ENCODE assay signal across 8 mouse cellular contexts in genomic region chr2:153015804-153016203, GRCm38 (mm10). TPM values are rescaled to one million over a fixed set of nuclear protein-coding genes. Genes with fewer than 3 reads are reported as not detected.
DNase-seq lines count a peak whose midpoint lies in the region; ATAC-seq and TF ChIP-seq lines count a peak whose summit lies in the region.

No protein-coding gene starts in this region.

- no peak for TF ChIP-seq CTCF in kidney, adult 2 months (conservative IDR thresholded peaks at IDR 0.05; ENCODE audit: insufficient read depth, insufficient read length, low read depth, low read length)

- DNase-seq in kidney, postnatal 4 days: peak; percentile 24 to 35
- DNase-seq in kidney, adult 2 months: no peak
- peak; percentile 78 for DNase-seq in brain, adult 2 months (ENCODE audit: low read depth, low spot score)
- peak; percentile 86 to 88 for DNase-seq in cerebellum, postnatal 14 days
- DNase-seq in adrenal gland, adult 8-10 months: no peak
- no peak for DNase-seq in left cerebral cortex, adult 11 months (ENCODE audit: low spot score)
- no peak for DNase-seq in spleen, postnatal 10 days (ENCODE audit: low spot score in 2 of 2)

- H3K9me3 ChIP-seq in intestine, embryonic 15.5 days: no peaks in the 10 kb centered on the region

- 35% methylated on average over 8 of the region's 8 CpGs for whole genome bisulfite sequencing in kidney, adult 2 months
- WGBS in intestine, embryonic 15.5 days: 37% methylated on average over 8 of the region's 8 CpGs

- no peaks in the 10 kb centered on the region for H3K36me3 ChIP-seq in kidney, adult 2 months (ENCODE audit: control insufficient read depth, insufficient read depth, low read length)
- H3K36me3 ChIP-seq in intestine, embryonic 15.5 days: no peaks in the 10 kb centered on the region

- TF ChIP-seq POLR2A in kidney, adult 2 months (IDR thresholded peaks at IDR 0.05; ENCODE audit: low read depth, low read length): no peak

- peak overlapping the region; percentile 81 for H3K4me2 ChIP-seq in intestine, embryonic 15.5 days (replicated peaks)

- no peak overlapping the region for H3K4me3 ChIP-seq in kidney, adult 2 months (ENCODE audit: insufficient read depth, low read depth, low read length)
- no peak overlapping the region for H3K4me3 ChIP-seq in intestine, embryonic 15.5 days (replicated peaks)

- H3K27ac ChIP-seq in kidney, adult 2 months (ENCODE audit: insufficient read depth, low read depth, low read length): no peak overlapping the region
- H3K27ac ChIP-seq in intestine, embryonic 15.5 days: no peak overlapping the region

- H3K9ac ChIP-seq in intestine, embryonic 15.5 days: no peak overlapping the region

- peaks cover 4% of the 10 kb centered on the region for H3K4me1 ChIP-seq in kidney, adult 2 months (ENCODE audit: control insufficient read depth, insufficient read depth, low read length)
- peaks cover 9% of the 10 kb centered on the region for H3K4me1 ChIP-seq in intestine, embryonic 15.5 days (replicated peaks)

- no peak for ATAC-seq in intestine, embryonic 15.5 days

- H3K27me3 ChIP-seq in kidney, adult 2 months (replicated peaks; ENCODE audit: control insufficient read depth, insufficient read depth, low read length): no peaks in the 10 kb centered on the region
- H3K27me3 ChIP-seq in intestine, embryonic 15.5 days (replicated peaks): no peaks in the 10 kb centered on the region; the same call in 1 of the 2 replicates

RNA-seq across cellular contexts. Expression of gene Pdrg1, which starts 0.6 kb away (rescaled TPM):
- polyA plus RNA-seq in kidney, adult 2 months (2012; rRNA removed): 55.7 and 68.4 TPM in 2 replicates
- 90.2 and 96.2 TPM in 2 replicates for polyA plus RNA-seq in intestine, embryonic 15.5 days (2015; fragmentation: Nextera tagmentation; extraction: Ambion mirVana)
- total RNA-seq in adrenal gland, adult 8-10 months (2022): 100 to 1,000 TPM; 207 to 252 (median 221) TPM

RNA-seq across cellular contexts. Expression of gene Xkr7, which starts 15.8 kb away (rescaled TPM):
- polyA plus RNA-seq in kidney, adult 2 months (2012; rRNA removed): not detected in 2 replicates
- polyA plus RNA-seq in intestine, embryonic 15.5 days (2015; fragmentation: Nextera tagmentation; extraction: Ambion mirVana): 0.10 TPM in 2 replicates
- 1 to 10 TPM; 1.2 to 2.3 (median 1.7) TPM for total RNA-seq in adrenal gland, adult 8-10 months (2022)

RNA-seq across cellular contexts. Expression of gene Ccm2l, which starts 50.0 kb away (rescaled TPM):
- 23.0 and 25.1 TPM in 2 replicates for polyA plus RNA-seq in kidney, adult 2 months (2012; rRNA removed)
- polyA plus RNA-seq in intestine, embryonic 15.5 days (2015; fragmentation: Nextera tagmentation; extraction: Ambion mirVana): 1.5 and 2.0 TPM in 2 replicates
- total RNA-seq in adrenal gland, adult 8-10 months (2022): 10 to 100 TPM in 3 of 4 experiments, 1 to 10 TPM in 1; 9.0 to 19.5 (median 14.7) TPM

RNA-seq across cellular contexts. Expression of gene Ttll9, which starts 53.5 kb away (rescaled TPM):
- polyA plus RNA-seq in kidney, adult 2 months (2012; rRNA removed): 0.46 and 1.0 TPM in 2 replicates
- polyA plus RNA-seq in intestine, embryonic 15.5 days (2015; fragmentation: Nextera tagmentation; extraction: Ambion mirVana): 0.18 TPM in 1 of 2 replicates, not detected in the other
- total RNA-seq in adrenal gland, adult 8-10 months (2022): under 1 TPM; 0.42 to 0.83 (median 0.46) TPM

Comparison
In these comparisons a context has a peak if more than half of its experiments do, and no peak if none do; other contexts are left out.
1. DNase-seq: peak in kidney, postnatal 4 days (2 of 2), brain, adult 2 months (single experiment) and cerebellum, postnatal 14 days (2 of 2); none in kidney, adult 2 months (single experiment), adrenal gland, adult 8-10 months (single experiment), left cerebral cortex, adult 11 months (single experiment) and spleen, postnatal 10 days (0 of 2).